Mouse (Mus musculus) liver, embryonic 13.5 days (tissue): ENCODE data around the gene Pole4. TPM values are rescaled to one million over a fixed set of nuclear protein-coding genes. Genes with fewer than 3 reads are reported as not detected.

ENCODE experiments used
- ATAC-seq: fragments of 200-750 bp; cut with Nextera tagmentation; 2 replicates; pipeline ENCODE4 v1.8.0; 2017; ENCODE audit warnings: low read depth, mild to moderate bottlenecking, moderate number of reproducible peaks, moderate library complexity
- DNase-seq: peaks from one replicate; pipeline ENCODE4 v3.0.0; 2022
- H3K27ac ChIP-seq: fragments of 300-500 bp; sonication (generic); 2 replicates; pipeline ENCODE4 v1.5.1; 2015; ENCODE audit warnings: moderate library complexity, mild to moderate bottlenecking, inconsistent platforms
- H3K27me3 ChIP-seq: fragments of 300-500 bp; sonication (generic); 2 replicates; pipeline ENCODE4 v1.6.1; 2015; ENCODE audit warnings: mild to moderate bottlenecking, inconsistent platforms
- H3K36me3 ChIP-seq: fragments of 300-500 bp; sonication (generic); 2 replicates; pipeline ENCODE4 v1.6.1; 2015; ENCODE audit warnings: mild to moderate bottlenecking, inconsistent platforms
- H3K4me1 ChIP-seq: fragments of 300-500 bp; sonication (generic); replicated peaks from 2 replicates; pipeline ENCODE4 v1.6.1; 2015; ENCODE audit warnings: inconsistent platforms
- H3K4me2 ChIP-seq: fragments of 300-500 bp; sonication (generic); 2 replicates; pipeline ENCODE4 v1.6.1; 2015; ENCODE audit warnings: inconsistent platforms, mild to moderate bottlenecking, moderate library complexity
- H3K4me3 ChIP-seq: fragments of 300-500 bp; sonication (generic); replicated peaks from 2 replicates; pipeline ENCODE4 v1.5.1; 2015; ENCODE audit warnings: mild to moderate bottlenecking, inconsistent platforms
- H3K9ac ChIP-seq: fragments of 300-500 bp; sonication (generic); 2 replicates; pipeline ENCODE4 v1.6.1; 2015; ENCODE audit warnings: mild to moderate bottlenecking, inconsistent platforms
- H3K9me3 ChIP-seq: fragments of 300-500 bp; sonication (generic); replicated peaks from 2 replicates; pipeline ENCODE4 v1.6.1; 2016; ENCODE audit warnings: inconsistent platforms
- WGBS: fragments of 180-500 bp; shearing (Covaris S2); methylation state at CpG from one replicate; pipeline ENCODE4 v1.1.7; 2015; ENCODE audit not compliant: insufficient replicate concordance; 5-methylcytosine and 5-hydroxymethylcytosine counted together
- polyA plus RNA-seq: library from polyadenylated mRNA; unstranded; fragments of >200 nt; fragmentation: Nextera tagmentation; extraction: Ambion mirVana; gene quantifications from 2 replicates; pipeline ENCODE4 v1.2.1, GENCODE M21; 2015

The Pole4 gene
- 65.7 and 74.9 TPM in 2 replicates for polyA plus RNA-seq

DNA sequence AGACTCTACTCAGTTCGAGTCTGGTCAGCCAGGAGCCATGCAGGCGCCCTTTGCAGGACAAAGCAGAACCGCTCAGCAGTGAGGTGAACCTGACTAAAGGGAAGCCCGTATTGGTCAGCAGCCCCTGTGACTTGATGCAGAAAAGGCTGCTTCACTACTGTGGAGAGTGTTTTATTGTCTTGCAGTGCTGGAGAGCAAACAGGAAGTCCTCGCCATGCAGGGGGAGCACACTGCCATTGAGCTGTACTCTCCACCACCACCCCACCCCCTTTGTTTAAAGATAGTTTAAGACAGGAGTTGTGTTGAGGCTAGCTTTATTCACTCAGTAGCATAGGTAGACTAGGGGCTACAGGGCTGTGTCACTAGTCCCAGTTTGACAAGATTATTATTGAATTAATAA, at the start of gene Pole4:
Gene Pole4 (minus strand): TSS at position 145 of the 400 bp plus-strand sequence.
- 52% methylated on average over 5 of the region's 5 CpGs for WGBS
- H3K36me3 ChIP-seq: no peaks in the 10 kb centered on the region
- ATAC-seq: no peak
- no peak within 1 kb of the TSS for H3K4me2 ChIP-seq
- no peak within 1 kb of the TSS for H3K9ac ChIP-seq
- no peaks in the 10 kb centered on the region for H3K4me1 ChIP-seq
- no peak for DNase-seq
- H3K4me3 ChIP-seq: no peak within 1 kb of the TSS
- no peaks in the 10 kb centered on the region for H3K27me3 ChIP-seq
- H3K9me3 ChIP-seq: no peaks in the 10 kb centered on the region
- H3K27ac ChIP-seq: no peak within 1 kb of the TSS

DNA sequence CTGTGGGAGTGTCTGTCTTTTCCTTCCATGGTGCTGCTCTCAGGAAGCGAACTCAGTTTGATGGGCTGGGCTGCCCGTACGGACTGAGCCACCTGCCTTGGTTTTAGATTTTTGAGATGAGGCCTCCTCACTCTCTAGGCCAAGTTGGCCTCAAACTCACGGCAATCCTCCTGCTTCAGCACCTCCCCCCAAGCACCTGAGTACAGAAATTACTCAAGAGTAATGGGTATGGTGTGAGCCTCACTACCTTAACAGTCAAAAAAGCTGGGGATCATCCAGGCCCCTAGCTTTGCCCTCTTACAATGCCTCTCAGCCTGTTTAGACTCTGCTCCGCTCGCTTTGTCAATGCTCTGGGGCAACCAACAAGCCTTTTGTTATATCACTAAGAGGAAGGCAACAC, 49.6 kb upstream of the Pole4 start:
- Histone ChIP-seq H3K4me1 (peaks cover 48% of the 10 kb centered on the region), H3K9ac (no peak overlapping the region), H3K27me3 (no peaks in the 10 kb centered on the region), H3K36me3 (peaks cover 30% of the 10 kb centered on the region), H3K4me3 (no peak overlapping the region), H3K4me2 (no peak overlapping the region), H3K9me3 (no peaks in the 10 kb centered on the region), H3K27ac (no peak overlapping the region)
- DNase-seq (no peak), ATAC-seq (no peak)
- WGBS: 78% methylated on average over 6 of the region's 6 CpGs

DNA sequence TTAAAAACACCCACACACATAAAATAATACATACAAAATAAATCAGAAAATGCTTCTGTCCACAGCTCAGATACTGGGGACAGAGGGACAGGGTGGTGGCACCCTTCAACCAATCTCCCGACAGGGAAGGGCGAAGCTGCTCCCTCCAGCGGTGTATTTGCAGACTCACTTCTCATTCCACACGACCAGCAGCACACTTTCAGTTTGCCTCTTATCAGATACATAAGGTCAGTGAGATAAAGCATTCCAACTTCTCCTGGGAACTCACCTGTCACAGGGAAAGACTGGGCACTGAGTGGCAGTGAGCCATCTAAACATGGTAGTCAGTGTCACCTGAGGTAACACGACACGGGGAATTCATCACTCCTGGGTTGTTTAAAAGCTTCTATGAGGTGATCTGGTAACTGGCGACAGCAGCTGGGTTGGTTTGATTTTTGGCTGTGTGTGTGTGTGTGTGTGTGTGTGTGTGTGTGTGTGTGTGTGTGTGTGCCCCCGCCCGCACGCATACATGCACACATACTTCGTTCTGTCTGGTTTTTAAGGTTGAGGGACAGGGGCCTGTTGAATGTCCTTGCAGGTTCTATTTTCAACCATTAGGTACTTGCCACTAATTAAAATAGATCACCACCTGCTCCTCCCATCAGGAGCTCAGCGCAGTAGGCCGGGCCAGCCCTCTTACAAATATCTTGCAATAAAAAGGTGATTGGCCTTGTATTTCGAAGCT, 48.6 kb upstream of the Pole4 start:
- Histone ChIP-seq H3K9me3 (no peaks in the 10 kb centered on the region), H3K9ac (no peak overlapping the region), H3K4me2 (no peak overlapping the region), H3K27ac (no peak overlapping the region), H3K4me1 (peaks cover 45% of the 10 kb centered on the region), H3K27me3 (no peaks in the 10 kb centered on the region), H3K36me3 (peaks cover 27% of the 10 kb centered on the region), H3K4me3 (no peak overlapping the region)
- DNase-seq (no peak), ATAC-seq (no peak)
- 58% methylated on average over 14 of the region's 14 CpGs for WGBS

DNA sequence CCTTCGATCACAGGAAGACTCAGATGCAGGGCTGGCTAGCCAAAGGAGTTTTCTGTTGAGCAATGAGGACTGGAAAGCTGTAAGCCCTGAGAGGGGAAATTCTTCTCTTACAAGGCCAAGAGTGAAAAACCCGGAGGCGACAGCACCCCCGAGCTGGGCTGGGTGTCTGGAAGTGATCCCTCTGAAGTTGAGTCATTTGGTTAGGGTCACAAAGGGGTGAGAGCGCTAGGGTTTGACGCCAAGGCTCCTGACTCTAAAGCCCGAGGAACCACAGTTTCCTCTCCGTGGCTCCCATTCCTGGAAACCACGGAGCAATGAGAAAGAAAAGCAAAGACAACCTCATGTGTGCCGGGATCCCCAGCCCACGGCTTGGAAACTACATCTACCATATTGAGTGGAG, 47.9 kb upstream of the Pole4 start:
- DNase-seq: no peak
- Histone ChIP-seq H3K4me1 (peaks cover 38% of the 10 kb centered on the region), H3K36me3 (peaks cover 25% of the 10 kb centered on the region), H3K4me3 (no peak overlapping the region), H3K4me2 (no peak overlapping the region), H3K9ac (no peak overlapping the region), H3K27ac (no peak overlapping the region), H3K9me3 (no peaks in the 10 kb centered on the region), H3K27me3 (no peaks in the 10 kb centered on the region)
- ATAC-seq: no peak
- WGBS: 49% methylated on average over 11 of the region's 11 CpGs

DNA sequence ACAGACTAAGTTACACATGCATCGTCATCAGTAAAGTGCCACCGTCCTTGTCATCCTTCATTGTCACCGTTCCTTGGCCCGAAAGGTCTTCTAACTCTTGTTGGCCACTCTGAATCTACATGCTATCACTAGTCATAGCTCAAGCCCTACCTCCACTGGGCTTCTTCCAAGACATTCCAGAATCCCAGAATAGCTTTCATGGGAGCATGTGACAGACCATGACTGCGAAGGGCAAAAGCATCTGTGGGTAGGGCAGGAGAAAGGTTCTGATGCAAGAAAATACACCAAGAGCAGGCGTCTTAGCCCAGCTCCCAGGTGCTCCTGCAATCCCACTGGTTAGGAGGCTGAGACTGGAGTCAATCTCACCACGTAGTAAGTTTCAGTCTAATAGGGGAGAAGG, 46.6 kb upstream of the Pole4 start:
- WGBS: 81% methylated on average over 7 of the region's 7 CpGs
- Histone ChIP-seq H3K9me3 (no peaks in the 10 kb centered on the region), H3K27me3 (no peaks in the 10 kb centered on the region), H3K27ac (no peak overlapping the region), H3K9ac (no peak overlapping the region), H3K4me1 (peaks cover 31% of the 10 kb centered on the region), H3K36me3 (peaks cover 18% of the 10 kb centered on the region), H3K4me2 (no peak overlapping the region), H3K4me3 (no peak overlapping the region)
- ATAC-seq (no peak), DNase-seq (no peak)

DNA sequence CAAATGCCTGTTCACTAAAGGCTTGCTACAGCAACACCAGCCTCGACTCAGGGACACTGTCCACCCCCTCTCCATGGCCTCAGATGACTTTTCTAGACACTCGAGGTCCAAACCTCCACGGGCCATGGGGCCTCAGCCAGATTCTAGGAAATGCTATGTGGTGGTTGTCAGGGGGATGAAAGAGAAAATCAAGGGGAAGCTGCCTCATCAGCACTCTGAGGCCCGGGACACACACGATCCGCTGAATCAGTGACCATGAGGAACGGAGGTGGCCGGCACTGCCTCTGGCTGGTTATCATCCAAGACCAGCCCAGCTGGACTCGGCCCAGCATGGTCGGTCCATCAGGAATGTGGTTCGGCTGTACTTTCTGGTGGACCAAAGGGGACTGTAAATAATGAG, 45.9 kb upstream of the Pole4 start:
- 69% methylated on average over 11 of the region's 11 CpGs for WGBS
- no peaks in the 10 kb centered on the region for H3K27me3 ChIP-seq
- DNase-seq (no peak), ATAC-seq (no peak)
- H3K9me3 ChIP-seq: no peaks in the 10 kb centered on the region
- no peak overlapping the region for H3K4me2 ChIP-seq
- no peak overlapping the region for H3K9ac ChIP-seq
- H3K27ac ChIP-seq: no peak overlapping the region
- peaks cover 26% of the 10 kb centered on the region for H3K4me1 ChIP-seq
- H3K36me3 ChIP-seq: peaks cover 22% of the 10 kb centered on the region
- no peak overlapping the region for H3K4me3 ChIP-seq

DNA sequence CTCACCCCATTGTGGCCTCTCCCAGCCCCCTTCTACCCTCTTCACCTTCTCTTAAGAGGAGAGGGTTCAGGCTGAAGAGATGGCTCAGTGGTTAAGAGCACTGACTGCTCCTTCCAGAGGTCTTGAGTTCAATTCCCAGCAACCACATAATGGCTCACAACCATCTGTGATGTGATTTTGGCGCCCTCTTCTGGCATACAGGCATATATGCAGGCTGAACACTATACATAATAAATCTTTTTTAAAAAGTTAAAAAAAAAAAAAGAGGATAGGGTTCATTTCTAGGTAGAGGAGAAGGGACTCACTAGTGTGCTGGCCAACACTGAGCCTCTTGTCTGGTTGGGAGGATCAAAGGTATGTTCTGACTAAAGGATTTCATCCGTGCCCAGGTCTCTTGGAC, 44.9 kb upstream of the Pole4 start:
- Histone ChIP-seq H3K36me3 (peaks cover 22% of the 10 kb centered on the region), H3K9ac (no peak overlapping the region), H3K4me1 (peaks cover 22% of the 10 kb centered on the region), H3K4me3 (no peak overlapping the region), H3K27me3 (no peaks in the 10 kb centered on the region), H3K4me2 (no peak overlapping the region), H3K9me3 (no peaks in the 10 kb centered on the region), H3K27ac (no peak overlapping the region)
- 56% methylated on average over 2 of the region's 2 CpGs for WGBS
- ATAC-seq: no peak
- no peak for DNase-seq

DNA sequence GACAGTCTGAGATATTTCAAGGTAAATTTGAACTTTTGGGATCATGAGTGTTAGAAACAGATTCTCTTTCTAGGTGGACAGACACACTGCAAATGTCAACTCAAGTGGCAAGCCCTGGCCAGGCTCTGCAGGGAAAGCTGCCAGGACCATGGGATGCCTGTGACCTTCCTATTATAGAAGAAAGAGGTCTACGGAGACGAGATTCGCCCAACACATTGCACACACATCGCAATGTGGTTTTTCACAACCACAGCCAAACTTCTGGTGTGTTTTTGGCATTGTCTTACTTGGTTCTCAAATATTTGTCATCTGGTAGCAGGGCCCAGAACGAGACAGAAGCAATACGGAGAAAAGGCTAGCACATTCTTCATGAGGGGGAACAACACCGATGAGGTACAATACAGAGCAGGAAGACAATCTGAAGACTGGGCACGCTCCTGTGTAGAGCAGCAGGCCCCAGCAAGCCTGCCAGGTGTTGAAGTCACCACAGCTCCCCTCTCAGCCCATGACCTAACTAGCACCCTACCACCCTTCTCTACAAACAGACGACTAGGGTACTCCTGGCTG, 43.0 kb upstream of the Pole4 start:
- no peak overlapping the region for H3K27ac ChIP-seq
- peaks cover 28% of the 10 kb centered on the region for H3K36me3 ChIP-seq
- H3K27me3 ChIP-seq: no peaks in the 10 kb centered on the region
- peaks cover 8% of the 10 kb centered on the region for H3K4me1 ChIP-seq
- no peaks in the 10 kb centered on the region for H3K9me3 ChIP-seq
- no peak overlapping the region for H3K9ac ChIP-seq
- 82% methylated on average over 9 of the region's 9 CpGs for WGBS
- H3K4me2 ChIP-seq: no peak overlapping the region
- no peak for DNase-seq
- no peak overlapping the region for H3K4me3 ChIP-seq
- no peak for ATAC-seq

DNA sequence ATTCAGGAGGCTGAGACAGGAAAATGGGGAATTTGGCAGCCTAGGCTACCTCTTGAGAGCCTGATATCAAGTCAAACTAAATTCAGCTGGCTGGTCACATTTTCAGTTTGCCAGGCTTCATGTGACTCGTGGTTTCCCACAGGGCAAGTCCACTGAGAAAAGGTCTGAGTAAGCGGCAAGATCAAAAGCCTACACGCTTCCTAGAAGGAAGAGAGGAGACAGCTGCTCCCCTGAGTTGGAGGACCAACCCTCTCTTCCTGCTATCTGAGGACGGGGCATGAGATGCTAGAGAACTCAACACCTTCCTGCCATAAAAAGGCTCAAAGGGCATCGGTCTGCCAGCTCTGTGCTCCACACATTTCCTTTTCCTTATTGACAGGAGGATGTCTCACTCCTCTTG, 41.9 kb upstream of the Pole4 start:
- no peak overlapping the region for H3K4me3 ChIP-seq
- H3K27ac ChIP-seq: no peak overlapping the region
- H3K36me3 ChIP-seq: peaks cover 38% of the 10 kb centered on the region
- WGBS: 37% methylated on average over 5 of the region's 5 CpGs
- ATAC-seq (no peak), DNase-seq (no peak)
- 0 out of 2 replicates have a peak, but pooled peaks cover 4% of the 10 kb centered on the region for H3K4me1 ChIP-seq
- no peaks in the 10 kb centered on the region for H3K9me3 ChIP-seq
- no peak overlapping the region for H3K9ac ChIP-seq
- no peaks in the 10 kb centered on the region for H3K27me3 ChIP-seq
- no peak overlapping the region for H3K4me2 ChIP-seq

DNA sequence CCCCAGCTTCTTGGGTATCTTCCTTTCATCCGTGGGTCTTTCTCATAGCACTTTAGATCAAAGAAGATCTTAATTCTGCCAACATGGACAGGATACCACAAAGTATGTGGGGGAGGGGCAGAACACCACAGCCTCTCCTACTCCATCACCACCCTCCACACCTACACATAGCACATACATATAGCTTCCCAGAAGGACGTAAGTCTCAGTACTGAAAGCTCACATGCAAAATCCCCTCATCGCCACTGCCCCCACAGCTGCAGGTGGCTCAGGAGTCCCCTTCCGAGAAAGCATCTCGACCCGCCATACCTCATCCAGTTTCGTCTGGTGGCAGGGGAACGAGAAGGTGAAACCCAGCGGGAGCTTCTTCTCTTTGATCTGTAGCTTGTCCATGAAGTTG, 39.4 kb upstream of the Pole4 start:
- ATAC-seq (no peak), DNase-seq (no peak)
- no peak overlapping the region for H3K4me2 ChIP-seq
- no peak overlapping the region for H3K4me3 ChIP-seq
- no peak overlapping the region for H3K27ac ChIP-seq
- no peak overlapping the region for H3K9ac ChIP-seq
- peaks cover 28% of the 10 kb centered on the region for H3K36me3 ChIP-seq
- 89% methylated on average over 9 of the region's 9 CpGs for WGBS
- no peaks in the 10 kb centered on the region for H3K27me3 ChIP-seq
- H3K9me3 ChIP-seq: no peaks in the 10 kb centered on the region
- peaks cover 10% of the 10 kb centered on the region for H3K4me1 ChIP-seq

DNA sequence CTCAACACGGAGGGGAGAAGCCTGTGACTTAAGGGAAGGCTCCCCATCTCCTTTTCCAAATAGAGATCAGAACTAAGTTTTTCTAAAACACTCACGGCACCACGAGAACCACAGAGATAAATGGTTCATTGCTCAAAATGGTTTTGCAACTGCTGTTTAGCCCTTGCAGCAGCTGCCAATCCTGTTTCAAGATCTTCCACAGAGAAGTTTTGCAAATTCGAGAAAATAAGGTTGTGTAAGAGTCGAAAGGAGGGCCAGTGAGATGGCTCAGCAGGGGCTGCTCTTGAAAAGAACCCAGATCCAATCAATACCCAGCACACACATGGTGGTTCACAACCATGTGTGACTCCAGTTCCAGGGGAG, 36.3 kb upstream of the Pole4 start:
- Histone ChIP-seq H3K9me3 (no peaks in the 10 kb centered on the region), H3K9ac (no peak overlapping the region), H3K4me1 (peaks cover 6% of the 10 kb centered on the region), H3K27ac (no peak overlapping the region), H3K27me3 (no peaks in the 10 kb centered on the region), H3K36me3 (peaks cover 45% of the 10 kb centered on the region), H3K4me3 (no peak overlapping the region), H3K4me2 (no peak overlapping the region)
- 53% methylated on average over 5 of the region's 5 CpGs for WGBS
- DNase-seq (no peak), ATAC-seq (no peak)

DNA sequence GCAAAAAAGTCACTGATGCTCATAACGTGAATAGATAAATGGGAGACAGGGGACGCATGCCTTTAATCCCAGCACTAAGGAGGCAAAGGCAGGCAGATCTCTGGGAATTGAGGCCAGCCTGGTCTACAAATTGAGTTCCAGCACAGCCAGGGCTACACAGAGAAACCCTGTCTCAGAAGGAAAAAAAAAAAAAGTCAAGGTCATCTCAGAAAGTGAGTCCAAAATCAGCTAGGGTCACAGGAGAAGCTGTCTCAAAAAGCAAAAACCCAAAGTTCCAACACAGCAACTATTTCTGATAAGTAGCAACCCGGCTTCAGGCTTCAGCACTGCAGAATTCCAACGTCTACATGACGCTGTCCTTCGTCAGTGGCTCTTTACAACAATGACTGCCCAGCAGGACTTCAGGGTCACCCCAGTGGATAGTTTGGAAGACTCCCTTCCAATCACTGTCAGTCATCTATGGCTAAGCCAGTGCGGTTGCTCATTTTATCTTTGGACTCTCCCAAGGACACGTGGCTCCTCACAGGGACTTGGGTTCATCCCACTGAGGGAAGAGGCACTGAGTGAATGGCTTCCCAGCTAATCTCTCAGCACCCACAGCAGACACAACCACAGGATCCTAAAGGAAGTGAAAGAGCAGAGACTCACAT, 35.8 kb upstream of the Pole4 start:
- H3K4me2 ChIP-seq: no peak overlapping the region
- WGBS: 72% methylated on average over 8 of the region's 8 CpGs
- H3K27ac ChIP-seq: no peak overlapping the region
- DNase-seq (no peak), ATAC-seq (no peak)
- H3K36me3 ChIP-seq: peaks cover 43% of the 10 kb centered on the region
- no peaks in the 10 kb centered on the region for H3K27me3 ChIP-seq
- H3K9ac ChIP-seq: no peak overlapping the region
- no peaks in the 10 kb centered on the region for H3K9me3 ChIP-seq
- H3K4me1 ChIP-seq: peaks cover 6% of the 10 kb centered on the region
- H3K4me3 ChIP-seq: no peak overlapping the region
